Mouse (Mus musculus): Measurements from ENCODE around the gene Epha5. TPM values are rescaled to one million over a fixed set of nuclear protein-coding genes. Genes with fewer than 3 reads are reported as not detected.

Gene Epha5
- total RNA-seq, 2 experiments from 2014 or later: not detected

DNA sequence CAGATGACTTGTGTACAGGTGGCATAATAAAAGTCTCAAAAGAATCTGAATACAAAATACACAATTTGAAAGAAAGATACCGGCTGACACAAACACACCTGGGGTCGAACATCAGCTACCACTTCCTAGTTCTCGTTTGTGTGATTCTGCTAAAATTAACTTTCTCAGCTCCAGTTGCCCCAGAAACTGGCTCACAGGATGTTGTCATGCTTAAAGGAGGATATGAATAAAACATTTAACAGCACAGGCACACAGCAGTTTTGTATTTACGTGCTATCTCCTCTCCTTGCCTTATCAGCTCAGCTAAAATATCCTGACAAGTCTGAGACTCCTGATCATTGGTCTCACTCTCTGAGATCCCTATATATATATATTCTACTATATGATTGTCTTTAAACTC lies 99.3 kb downstream of the Epha5 start:
- ATAC-seq (ENCODE audit: poor library complexity, severe bottlenecking): no peak

DNA sequence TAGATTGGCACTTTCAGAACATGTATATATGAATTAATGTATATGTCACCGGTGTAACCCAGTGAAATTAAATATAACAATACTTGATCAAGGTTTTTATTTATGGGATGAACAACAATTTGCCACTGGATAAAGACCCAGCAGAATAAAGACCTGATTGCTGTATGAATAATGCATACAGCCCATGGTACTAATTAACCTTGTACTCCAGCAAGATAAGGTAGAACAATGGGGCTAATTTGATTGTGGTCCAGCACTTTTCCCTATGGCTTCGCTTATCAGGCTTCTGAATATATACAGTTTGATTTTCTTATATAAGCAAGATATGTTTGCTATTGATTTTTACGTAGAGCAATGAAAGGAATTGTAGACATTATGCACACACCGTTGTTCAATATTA lies 103.6 kb downstream of the Epha5 start:
- ATAC-seq (ENCODE audit: poor library complexity, severe bottlenecking): no peak

DNA sequence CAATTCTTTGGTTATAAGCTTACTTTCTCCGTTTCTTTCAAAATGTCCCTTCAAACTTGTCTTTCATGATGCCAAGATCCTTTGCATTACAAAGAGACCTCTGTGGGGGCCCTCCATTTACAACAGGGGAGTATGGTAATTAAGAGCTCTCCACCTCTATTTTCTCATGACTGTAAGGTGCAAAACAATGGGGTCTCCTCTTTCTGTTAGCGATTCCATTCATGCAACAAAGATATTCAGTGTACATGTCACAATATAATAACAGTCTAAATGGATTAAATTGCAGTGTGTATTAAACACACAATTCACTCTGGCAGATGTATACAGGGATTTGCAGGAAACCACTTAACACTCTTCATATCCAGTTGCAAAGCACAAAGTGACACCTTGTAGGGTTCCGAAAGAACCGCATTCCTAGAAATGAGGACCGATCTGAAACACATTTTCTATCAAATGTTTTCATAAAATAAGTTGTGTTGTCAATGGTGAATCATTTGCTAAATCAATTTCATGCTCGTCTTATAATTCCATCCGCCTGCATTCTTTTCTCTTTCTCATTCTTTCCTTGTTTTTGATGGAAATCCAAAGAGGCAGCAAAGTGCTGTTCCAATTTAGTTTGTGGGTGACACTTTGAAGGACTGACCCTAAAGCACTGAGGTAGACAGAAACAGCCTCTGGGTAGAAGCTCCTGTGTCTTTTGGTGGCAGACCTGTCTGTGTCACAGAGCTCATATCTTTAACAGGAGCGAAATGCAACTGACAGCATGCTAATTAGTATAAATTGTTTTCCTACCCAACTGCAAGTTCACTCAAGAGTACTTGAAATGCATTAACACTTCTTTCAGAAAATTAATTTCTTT lies 118.1 kb downstream of the Epha5 start:
- no peak for ATAC-seq (ENCODE audit: poor library complexity, severe bottlenecking)

DNA sequence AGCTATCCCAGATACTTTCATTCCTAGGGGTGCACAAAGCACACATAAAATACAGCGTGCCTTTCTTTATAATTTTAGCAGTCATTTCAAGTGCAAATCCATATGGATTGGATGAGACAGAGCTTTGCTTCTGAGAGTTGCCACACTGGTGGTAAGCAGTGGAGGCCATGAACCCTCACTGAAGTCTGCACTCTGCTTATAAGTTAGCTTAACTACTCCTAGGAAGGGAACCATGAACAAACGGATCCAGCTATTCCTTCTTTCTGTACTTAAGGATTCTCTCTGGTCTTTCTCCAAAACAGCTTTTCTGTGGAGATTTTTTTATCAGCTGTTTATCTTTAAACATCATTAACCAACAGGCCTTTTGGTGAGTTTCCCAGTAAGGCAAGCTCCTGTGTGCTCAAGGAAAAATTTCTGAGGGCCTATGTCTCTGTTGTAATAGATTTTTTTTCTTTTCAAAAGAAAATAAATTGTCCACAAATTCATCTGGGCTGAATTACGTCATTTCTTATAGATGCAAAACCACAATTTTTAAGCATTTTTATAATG lies 127.7 kb downstream of the Epha5 start:
- no peak for ATAC-seq (ENCODE audit: poor library complexity, severe bottlenecking)

DNA sequence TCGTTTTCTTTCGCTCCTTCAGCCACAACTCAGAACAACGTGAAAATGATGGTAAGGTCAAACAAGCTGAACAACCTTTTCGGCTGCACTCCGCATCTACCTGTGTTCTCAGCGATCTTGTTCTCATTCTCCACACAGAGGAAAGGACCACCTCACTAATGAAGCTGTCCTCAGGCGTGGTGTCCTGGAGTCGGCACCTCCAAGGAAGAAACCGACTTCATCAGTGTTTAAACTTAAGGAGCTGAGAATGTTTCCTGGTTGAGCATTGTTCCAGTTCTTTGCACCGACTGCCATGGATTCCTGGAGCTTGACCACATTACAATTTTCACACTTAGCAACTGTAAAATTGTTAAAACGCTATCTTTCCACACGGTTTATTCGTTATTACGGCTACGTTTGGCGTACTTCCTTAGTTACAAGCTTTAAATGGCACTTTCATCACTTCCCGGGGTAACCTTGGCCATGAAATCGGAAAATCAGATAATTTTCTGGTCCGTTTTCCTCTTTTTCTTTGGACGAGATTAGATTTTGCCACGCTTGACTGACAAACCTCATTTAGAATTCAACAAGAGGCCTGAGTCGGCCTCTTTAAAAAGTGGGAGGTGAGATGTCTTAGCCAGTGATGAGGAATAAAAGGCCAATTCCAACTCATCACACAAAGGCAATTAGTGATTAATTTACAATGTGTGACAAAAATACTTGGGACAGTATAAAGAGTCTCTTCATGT lies 135.7 kb downstream of the Epha5 start:
- ATAC-seq (ENCODE audit: poor library complexity, severe bottlenecking): no peak

DNA sequence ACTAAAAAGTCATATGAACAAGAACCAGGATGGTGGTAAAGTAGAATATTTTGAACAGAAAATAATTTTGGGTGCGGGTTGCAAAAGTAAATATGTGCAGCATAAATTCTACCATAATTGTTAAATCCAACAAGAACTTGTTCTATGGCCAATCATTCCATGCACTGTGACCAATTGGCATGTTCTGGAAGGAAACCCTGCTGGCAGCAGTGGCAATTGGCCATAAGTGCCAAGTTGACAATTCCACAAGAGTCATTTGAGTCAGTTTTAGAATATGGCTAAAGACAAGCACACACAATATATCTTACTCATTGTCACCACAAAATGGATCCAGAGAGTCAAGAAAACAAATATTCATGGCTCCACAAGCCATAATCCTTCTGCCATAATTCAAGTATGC lies 140.2 kb downstream of the Epha5 start:
- no peak for ATAC-seq (ENCODE audit: poor library complexity, severe bottlenecking)

DNA sequence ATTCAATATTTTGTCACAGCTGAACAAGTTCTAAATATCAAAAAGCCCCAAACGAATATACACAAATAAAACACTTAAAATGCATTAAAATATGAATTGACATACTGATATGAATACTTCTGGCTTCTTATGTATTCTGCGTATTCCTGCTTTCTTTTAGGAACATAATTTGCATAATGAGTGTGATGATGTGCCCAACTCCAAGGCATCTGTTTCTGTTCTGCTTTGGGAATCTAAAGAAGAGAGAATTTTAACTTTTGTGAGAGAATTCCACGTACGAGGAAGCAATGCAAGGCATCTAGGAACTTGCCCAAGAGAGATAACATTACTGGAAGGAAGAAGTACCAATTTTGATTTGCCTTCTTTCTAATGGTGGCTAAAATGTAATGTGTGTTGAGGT lies 151.8 kb downstream of the Epha5 start:
- no peak for ATAC-seq (ENCODE audit: poor library complexity, severe bottlenecking)

DNA sequence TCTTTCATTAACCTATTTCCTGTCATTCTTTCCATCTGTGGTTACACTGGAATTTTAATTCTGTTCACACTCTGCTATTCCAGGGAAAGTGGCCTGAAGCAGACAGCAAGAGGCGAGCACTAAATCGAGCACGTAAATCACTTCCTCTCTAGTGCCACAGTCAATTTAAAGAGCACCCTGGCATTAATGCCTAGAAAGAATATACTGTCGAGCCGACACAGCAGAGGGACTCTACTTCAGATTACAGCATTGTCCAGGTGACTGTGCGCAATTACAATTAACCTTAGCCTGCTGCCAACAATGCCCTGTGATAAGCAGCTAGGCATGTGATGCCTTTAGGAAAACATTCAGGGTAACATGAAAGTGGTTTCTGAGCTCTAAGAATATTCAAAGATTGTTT lies 153.2 kb downstream of the Epha5 start:
- no peak for ATAC-seq (ENCODE audit: poor library complexity, severe bottlenecking)

DNA sequence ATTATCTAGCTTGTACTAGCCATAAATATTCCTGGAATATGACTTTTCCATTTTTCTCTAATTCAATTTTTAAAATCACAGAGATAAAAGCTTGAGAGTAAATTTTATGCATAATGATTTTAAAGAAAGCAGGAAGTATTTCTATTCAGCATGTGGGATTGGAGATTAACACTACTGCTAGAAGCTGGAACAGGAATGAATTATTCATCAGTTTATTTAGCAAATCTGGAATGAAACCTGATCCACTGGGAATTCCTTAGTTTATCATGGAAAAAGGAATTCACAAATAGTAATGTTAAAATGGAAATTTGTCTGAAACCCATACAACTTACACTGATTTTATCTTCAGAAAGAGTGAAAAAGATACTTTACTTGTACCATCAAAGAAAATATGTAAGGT lies 187.2 kb downstream of the Epha5 start:
- ATAC-seq (ENCODE audit: poor library complexity, severe bottlenecking): no peak

DNA sequence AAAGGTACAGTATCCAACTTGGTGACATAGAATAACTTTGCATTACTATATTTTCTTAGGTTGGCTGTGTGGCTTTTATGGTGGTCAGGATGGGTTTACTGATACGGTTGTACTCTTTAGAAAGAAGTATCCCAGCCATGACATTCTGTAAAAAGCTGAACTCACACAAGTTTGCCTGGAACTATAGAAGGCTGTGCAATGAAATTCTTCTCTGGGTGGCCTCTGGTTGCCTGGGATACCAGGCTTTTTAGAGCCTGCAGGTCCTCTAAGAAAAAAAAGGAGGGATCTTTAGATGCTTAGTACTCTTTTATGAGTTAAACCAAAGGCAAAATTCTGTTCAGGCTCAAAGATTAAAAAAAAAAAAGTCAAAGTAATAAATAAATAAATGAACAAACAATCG lies 208.6 kb downstream of the Epha5 start:
- no peak for ATAC-seq (ENCODE audit: poor library complexity, severe bottlenecking)

DNA sequence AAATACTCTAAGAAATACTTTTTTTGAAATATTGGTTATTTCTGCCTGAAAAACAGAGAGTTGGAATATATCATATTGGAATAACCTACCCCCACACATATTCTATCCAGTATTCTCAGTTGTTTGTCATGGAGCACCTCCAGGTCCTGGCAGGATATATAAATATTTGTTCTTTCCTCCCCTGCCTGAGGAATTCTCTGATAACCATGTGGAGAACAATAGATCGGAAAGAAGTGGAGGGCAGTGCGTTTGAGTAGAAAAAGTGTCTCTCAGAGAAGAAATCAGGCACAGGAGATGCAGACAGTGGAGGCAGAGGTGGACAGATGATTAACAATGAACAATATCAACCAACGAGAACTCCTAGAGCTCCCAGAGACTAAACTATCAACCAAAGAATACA lies 223.8 kb downstream of the Epha5 start:
- ATAC-seq (ENCODE audit: poor library complexity, severe bottlenecking): no peak

DNA sequence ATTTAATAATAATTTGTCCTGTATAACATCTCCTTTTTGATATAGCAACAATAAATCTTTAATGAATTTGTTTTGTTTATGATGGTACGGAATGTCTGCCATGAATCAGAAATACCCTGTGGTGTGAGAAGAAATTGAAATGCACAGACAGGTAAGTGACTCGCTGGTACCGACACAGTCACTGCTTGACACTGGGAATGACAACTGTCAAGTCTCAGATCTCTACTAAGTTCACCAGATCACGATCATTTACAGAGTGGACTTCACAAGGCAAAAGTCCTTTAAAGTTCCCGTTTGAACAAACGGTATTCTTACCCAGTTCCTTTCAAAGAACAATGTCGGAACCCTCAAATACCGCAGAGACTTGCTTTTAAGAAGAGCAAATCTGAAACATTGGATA lies 233.0 kb downstream of the Epha5 start:
- ATAC-seq (ENCODE audit: poor library complexity, severe bottlenecking): no peak

DNA sequence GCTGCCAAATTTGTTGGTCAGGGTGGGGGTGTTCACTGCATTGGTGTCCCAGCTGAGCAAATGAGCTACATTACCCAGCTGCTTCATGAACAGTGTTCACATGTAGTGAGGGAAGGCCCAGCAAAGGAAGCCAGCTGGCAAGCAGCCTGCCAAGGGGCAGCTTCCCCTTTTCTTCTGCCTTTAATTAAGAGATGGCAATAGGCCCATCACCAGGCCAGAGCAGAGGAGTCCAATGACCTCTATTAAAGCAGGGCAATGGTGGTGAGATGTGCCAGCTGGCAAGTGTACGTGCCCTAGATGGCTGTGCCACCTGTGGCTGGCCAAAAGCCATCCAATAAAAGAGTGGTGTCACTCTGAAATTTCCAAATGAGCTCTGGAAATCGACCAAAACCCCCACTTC lies 264.1 kb downstream of the Epha5 start:
- no peak for ATAC-seq (ENCODE audit: poor library complexity, severe bottlenecking)

DNA sequence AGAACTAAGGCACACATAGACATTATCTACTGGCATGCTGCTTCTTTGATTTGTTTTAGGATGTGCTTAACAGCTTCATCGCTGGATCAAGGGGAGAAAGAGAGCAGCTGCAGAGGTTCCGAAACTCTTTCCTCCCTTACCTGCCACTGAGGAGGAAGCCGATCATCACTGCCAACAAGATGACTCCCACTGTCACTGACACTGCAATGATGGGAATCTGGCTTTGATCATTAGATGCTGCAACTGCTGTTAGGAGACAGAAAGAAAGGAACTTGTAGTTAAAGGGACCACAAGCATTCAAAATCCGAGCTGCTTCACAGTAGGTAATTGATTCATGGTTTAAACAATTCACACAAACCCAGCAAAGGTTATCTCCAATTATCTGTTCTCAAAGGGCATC lies 275.0 kb downstream of the Epha5 start:
- ATAC-seq (ENCODE audit: poor library complexity, severe bottlenecking): no peak

DNA sequence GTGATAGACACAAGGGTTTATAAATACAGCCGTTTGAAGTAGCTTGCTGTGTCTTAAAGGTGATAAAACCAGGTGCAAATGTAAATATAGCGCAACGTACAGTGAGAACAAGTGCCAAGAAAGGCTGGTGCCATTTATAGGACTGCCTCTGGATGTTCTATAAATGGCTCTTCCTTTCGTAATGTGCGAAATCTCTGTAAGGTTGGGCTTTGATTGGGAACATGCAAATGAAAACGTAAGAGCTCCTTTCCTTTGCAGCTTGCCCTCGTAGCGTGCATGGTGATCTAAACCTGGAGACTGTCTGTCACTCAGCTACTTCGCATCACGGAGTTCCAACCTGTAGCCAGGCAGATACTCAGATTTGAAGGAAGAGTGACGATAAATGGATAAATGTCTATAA lies 321.2 kb downstream of the Epha5 start:
- no peak for ATAC-seq (ENCODE audit: poor library complexity, severe bottlenecking)

DNA sequence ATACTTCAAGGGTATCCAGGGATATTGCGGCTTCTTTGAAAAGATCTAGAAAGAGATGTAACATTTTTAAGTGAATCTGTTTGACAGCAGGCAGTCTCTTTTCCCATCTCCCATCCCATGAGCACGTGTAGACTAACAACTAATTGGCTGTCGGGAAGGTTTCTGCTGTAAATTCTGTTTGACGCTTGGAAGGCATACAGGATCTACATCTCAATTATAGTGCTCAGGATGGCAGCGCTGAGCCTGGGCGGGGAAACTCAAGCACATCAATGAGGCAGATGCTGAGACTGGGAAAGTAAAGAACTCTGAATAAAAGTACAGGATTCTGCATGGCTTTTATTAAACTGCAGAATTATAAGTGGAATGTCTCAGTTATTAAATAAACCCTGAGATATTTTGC lies 335.9 kb downstream of the Epha5 start:
- no peak for ATAC-seq (ENCODE audit: poor library complexity, severe bottlenecking)

DNA sequence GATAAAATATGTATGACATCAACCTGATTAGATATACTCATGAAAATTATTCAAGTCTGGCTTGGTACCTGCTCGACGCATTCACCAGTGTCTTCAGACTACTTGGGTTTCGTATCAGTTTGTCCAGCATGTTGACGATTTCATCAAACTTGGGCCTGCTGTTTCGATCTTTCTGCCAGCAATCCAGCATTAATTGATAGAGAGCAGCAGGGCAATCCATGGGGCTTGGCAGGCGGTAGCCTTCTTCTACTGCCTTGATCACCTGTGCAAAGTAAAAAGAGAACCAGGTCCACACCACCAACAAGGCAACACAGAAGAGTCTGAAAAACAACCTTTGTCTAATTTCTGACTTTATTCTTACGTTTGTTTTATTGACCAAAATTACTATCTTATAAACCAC lies 346.2 kb downstream of the Epha5 start:
- ATAC-seq (ENCODE audit: poor library complexity, severe bottlenecking): no peak

DNA sequence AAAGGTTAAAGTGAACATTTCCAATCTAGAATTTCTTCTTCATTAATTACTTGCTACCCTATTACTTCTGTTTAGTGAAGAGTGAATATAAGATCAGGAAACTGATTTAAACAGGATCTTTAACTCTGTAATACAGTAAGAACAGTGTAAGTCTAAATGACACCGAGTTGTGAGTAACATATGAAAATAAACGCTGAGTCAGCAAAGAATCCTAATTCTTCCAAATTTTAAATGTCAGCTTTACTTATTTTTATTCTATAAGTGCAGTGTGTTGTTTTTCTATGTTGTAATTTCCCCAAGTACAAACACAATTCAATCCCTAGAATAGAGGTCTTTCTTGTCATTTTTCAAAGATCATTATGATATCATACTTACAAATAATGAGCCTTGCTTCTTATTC lies 363.3 kb downstream of the Epha5 start:
- ATAC-seq (ENCODE audit: poor library complexity, severe bottlenecking): no peak

DNA sequence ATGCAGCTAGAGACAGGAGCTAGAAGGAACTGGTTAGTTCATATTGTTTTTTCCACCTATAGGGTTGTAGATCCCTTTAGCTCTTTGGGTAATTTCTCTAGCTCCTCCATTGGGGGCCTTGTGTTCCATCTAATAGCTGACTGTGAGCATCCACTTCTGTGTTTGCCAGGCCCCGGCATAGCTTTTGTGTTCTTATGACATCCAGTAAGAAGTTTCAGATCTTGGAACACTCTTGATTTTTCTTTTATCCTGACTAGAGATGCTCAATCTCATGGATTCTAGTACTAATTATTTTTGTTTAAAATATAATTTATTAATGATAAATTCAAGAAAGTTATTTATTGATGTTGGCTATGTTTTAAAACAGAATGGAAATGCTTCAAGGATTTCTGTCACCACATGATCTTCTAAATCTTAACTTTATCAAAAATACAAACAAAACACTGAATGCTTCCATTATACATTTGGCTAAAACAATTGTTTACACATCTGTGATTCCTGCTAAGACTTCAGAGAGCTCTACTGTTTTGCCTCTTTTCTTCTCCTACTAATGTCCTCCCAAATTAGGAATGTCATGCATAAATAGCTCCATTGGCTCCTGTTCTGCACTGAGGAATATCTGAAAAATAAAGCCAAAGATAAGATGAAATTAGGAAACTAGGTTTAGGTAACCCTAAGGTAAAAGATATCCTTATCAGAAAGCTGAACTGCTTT lies 379.8 kb downstream of the Epha5 start:
- ATAC-seq (ENCODE audit: poor library complexity, severe bottlenecking): no peak

Data from megakaryocyte, adult 5-6 weeks (primary cell).